Mouse (Mus musculus) neural tube, embryonic 14.5 days (tissue): Measurements from ENCODE around the gene Coro1c. TPM values are rescaled to one million over a fixed set of nuclear protein-coding genes. Genes with fewer than 3 reads are reported as not detected.

Experiments used
- ATAC-seq: fragments of 200-750 bp; cut with Nextera tagmentation; 2 replicates; pipeline ENCODE4 v1.8.0; 2017; ENCODE audit warnings: low read depth, mild to moderate bottlenecking, moderate TSS enrichment, moderate library complexity
- H3K27ac ChIP-seq: fragments of 300-500 bp; sonication (generic); 2 replicates; pipeline ENCODE4 v1.5.1; 2014; ENCODE audit warnings: low read depth, mild to moderate bottlenecking, control low read depth, low read length, moderate library complexity, mixed read lengths
- H3K27me3 ChIP-seq: fragments of 300-500 bp; sonication (generic); 2 replicates; pipeline ENCODE4 v1.6.1; 2014; ENCODE audit warnings: low read length; ENCODE audit not compliant: control insufficient read depth, insufficient read depth
- H3K36me3 ChIP-seq: fragments of 300-500 bp; sonication (generic); 2 replicates; pipeline ENCODE4 v1.6.1; 2014; ENCODE audit warnings: low read length, mixed read lengths; ENCODE audit not compliant: control insufficient read depth, insufficient read depth
- H3K4me1 ChIP-seq: fragments of 300-500 bp; sonication (generic); 2 replicates; pipeline ENCODE4 v1.6.1; 2014; ENCODE audit warnings: low read length; ENCODE audit not compliant: control insufficient read depth, insufficient read depth
- H3K4me2 ChIP-seq: fragments of 300-500 bp; sonication (generic); 2 replicates; pipeline ENCODE4 v1.6.1; 2014; ENCODE audit warnings: mild to moderate bottlenecking, low read depth, low read length, control low read depth
- H3K4me3 ChIP-seq: fragments of 300-500 bp; sonication (generic); 2 replicates; pipeline ENCODE4 v1.5.1; 2014; ENCODE audit warnings: low read depth, low read length, control low read depth, mixed read lengths
- H3K9ac ChIP-seq: fragments of 300-500 bp; sonication (generic); replicated peaks from 2 replicates; pipeline ENCODE4 v1.6.1; 2014; ENCODE audit warnings: low read depth, mild to moderate bottlenecking, control low read depth, low read length, mixed read lengths
- H3K9me3 ChIP-seq: fragments of 300-500 bp; sonication (generic); 2 replicates; pipeline ENCODE4 v1.6.1; 2016; ENCODE audit warnings: low read length; ENCODE audit not compliant: control insufficient read depth
- WGBS: fragments of 180-500 bp; shearing (Covaris S2); extraction: QIAGEN DNeasy Blood & Tissue Kit; methylation state at CpG from one replicate; pipeline ENCODE4 v1.1.7; 2014; 5-methylcytosine and 5-hydroxymethylcytosine counted together
- polyA plus RNA-seq: library from polyadenylated mRNA; unstranded; fragments of >200 nt; fragmentation: Nextera tagmentation; extraction: Ambion mirVana; gene quantifications from 2 replicates; pipeline ENCODE4 v1.2.1, GENCODE M21; 2014

Gene Coro1c
- polyA plus RNA-seq, 1 experiment from 2014 or later: 148 TPM

DNA sequence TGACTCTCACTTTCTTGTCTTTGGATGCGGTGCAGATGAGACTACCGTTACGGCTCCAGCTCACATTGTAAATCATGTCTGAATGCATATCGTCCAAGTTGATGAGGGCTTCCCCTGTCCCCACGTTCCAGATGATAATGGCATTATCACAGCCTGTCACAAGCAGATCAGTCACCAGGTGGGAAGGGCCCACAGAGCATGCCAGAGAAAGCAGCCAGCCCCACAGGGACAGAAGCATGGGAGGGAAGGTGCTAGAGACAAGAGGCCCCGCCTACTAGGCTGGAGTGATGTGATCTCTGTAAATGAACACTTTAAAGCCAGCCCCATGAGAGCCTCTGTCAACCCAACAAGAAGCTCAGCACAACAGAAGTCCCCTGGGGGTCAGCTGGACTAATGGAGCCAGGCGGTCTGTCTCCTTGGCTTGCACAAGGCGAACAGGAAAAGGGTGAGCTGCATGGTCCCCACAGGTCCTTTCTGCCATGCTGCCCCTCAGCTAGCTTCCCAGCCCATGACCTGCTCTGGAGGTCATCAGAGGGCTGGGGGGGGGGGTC lies 57.8 kb downstream of the Coro1c start:
- Histone ChIP-seq H3K27ac (no peak overlapping the region), H3K4me1 (peaks cover 8% of the 10 kb centered on the region; the same call in 1 of the 2 replicates), H3K4me2 (no peak overlapping the region), H3K36me3 (peaks cover 45% of the 10 kb centered on the region), H3K27me3 (no peaks in the 10 kb centered on the region), H3K9ac (no peak overlapping the region), H3K9me3 (no peaks in the 10 kb centered on the region), H3K4me3 (no peak overlapping the region)
- ATAC-seq: no peak
- WGBS: 66% methylated on average over 8 of the region's 8 CpGs

DNA sequence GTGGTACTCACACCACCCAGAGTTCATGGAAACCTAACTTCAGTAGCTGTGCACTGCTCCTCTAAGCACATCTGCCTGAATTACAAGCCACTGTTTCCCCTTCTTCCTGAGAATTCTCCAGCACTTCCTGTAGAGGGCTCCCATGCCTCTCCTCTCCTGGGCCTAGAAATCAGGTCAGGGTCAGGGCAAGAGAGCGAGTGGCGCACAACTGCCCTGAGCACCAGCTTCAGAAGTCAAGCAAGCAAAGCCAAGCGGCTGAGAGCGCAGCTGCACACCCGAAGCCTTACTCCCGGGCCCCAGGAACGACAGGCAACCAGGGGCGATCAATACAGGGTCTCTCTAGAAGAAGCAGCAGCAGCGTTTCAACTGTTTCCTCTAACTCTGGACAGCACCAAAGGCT lies 60.9 kb downstream of the Coro1c start:
- Histone ChIP-seq H3K4me2 (no peak overlapping the region), H3K27ac (no peak overlapping the region), H3K4me1 (no peaks in the 10 kb centered on the region), H3K36me3 (peaks cover 69% of the 10 kb centered on the region), H3K27me3 (no peaks in the 10 kb centered on the region), H3K9ac (no peak overlapping the region), H3K4me3 (no peak overlapping the region), H3K9me3 (no peaks in the 10 kb centered on the region)
- WGBS: 90% methylated on average over 9 of the region's 9 CpGs
- no peak for ATAC-seq

GRCm38 (mm10) chr5:113846656-113847055 lies 61.9 kb downstream of the Coro1c start:
- no peak for ATAC-seq
- no peak overlapping the region for H3K9ac ChIP-seq
- H3K27ac ChIP-seq: no peak overlapping the region
- no peak overlapping the region for H3K4me2 ChIP-seq
- peaks cover 73% of the 10 kb centered on the region for H3K36me3 ChIP-seq
- H3K4me1 ChIP-seq: no peaks in the 10 kb centered on the region
- H3K4me3 ChIP-seq: no peak overlapping the region
- no peaks in the 10 kb centered on the region for H3K27me3 ChIP-seq
- WGBS: 96% methylated on average over 8 of the region's 8 CpGs
- no peaks in the 10 kb centered on the region for H3K9me3 ChIP-seq

DNA sequence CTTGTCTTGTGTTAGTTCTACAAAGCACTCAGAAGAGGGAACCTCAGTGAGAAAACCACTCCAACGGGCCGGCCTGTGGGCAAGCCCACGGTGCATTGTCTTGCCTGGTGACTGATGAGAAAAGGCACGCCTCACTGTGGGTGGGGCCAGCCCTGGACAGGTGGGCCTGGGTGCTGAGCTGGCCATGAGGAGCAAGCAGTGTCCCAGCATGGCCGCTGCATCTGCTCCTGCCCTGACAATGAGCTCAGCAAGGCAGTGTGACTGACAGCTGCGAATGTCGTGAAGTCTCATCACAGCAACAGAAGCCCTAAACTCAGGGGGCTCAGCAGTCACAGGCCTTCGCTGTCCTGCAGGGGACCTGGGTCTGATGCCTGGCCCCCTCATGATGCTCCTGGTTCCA lies 62.9 kb downstream of the Coro1c start:
- no peak overlapping the region for H3K27ac ChIP-seq
- no peaks in the 10 kb centered on the region for H3K4me1 ChIP-seq
- no peaks in the 10 kb centered on the region for H3K27me3 ChIP-seq
- ATAC-seq: no peak
- H3K9me3 ChIP-seq: no peaks in the 10 kb centered on the region
- peaks cover 65% of the 10 kb centered on the region for H3K36me3 ChIP-seq
- no peak overlapping the region for H3K4me3 ChIP-seq
- WGBS: 84% methylated on average over 8 of the region's 8 CpGs
- H3K4me2 ChIP-seq: no peak overlapping the region
- H3K9ac ChIP-seq: no peak overlapping the region

- Histone ChIP-seq H3K27ac (no peak overlapping the region), H3K36me3 (peaks cover 61% of the 10 kb centered on the region)
- WGBS: 76% methylated on average over 7 of the region's 7 CpGs
Measured at GRCm38 (mm10) chr5:113844721-113845120, 63.8 kb downstream of the Coro1c start.

DNA sequence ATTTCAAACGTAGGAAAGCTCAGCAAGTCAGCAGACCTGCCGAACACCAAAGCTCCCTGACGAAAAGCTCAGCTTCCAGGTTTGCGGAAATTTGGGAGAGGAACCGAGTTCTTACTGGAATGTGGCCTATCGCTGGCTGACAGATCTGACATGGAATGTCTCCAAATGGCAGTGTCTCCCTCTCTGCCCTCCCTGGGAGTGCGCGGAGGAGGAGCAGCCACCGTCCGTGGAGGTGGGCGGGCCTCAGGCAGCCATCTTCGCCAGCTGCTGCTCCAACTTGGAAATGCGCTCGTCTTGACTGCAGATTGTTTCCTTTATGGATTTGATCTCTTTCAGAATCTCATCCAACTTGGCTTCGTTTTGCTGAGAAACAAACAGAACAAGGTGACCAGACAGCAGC lies 64.5 kb downstream of the Coro1c start:
- Histone ChIP-seq H3K9ac (no peak overlapping the region), H3K27me3 (no peaks in the 10 kb centered on the region), H3K4me2 (no peak overlapping the region), H3K9me3 (no peaks in the 10 kb centered on the region), H3K4me3 (no peak overlapping the region), H3K4me1 (no peaks in the 10 kb centered on the region), H3K27ac (no peak overlapping the region), H3K36me3 (peaks cover 55% of the 10 kb centered on the region)
- 89% methylated on average over 15 of the region's 15 CpGs for WGBS
- no peak for ATAC-seq

More at GRCm38 (mm10) chr5:113844721-113845120, 63.8 kb downstream of the Coro1c start:
- ATAC-seq: no peak
- no peak overlapping the region for H3K4me2 ChIP-seq
- no peaks in the 10 kb centered on the region for H3K27me3 ChIP-seq
- no peaks in the 10 kb centered on the region for H3K9me3 ChIP-seq
- H3K9ac ChIP-seq: no peak overlapping the region
- no peaks in the 10 kb centered on the region for H3K4me1 ChIP-seq
- H3K4me3 ChIP-seq: no peak overlapping the region

DNA sequence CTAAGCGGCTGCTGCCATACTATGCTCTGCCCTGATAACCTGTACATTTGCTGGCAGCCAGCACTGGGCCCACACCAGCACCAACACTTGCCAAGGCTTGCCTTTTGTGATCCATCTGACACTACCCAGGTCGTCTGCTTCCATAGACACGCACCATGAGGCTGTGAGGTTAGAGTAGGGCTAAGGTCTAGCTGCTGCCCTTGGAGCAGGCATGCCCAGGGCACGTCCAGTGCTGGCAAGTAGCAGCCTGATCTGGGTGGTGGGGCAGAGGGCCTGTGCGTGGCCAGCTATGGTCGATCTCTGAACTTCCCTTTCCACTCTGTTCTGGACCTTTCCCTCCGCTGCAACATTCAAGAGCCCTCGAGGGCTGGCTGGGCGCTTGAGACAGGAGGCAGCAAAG lies 65.7 kb downstream of the Coro1c start:
- H3K4me1 ChIP-seq: no peaks in the 10 kb centered on the region
- ATAC-seq: no peak
- no peak overlapping the region for H3K9ac ChIP-seq
- no peak overlapping the region for H3K4me2 ChIP-seq
- H3K9me3 ChIP-seq: no peaks in the 10 kb centered on the region
- peaks cover 52% of the 10 kb centered on the region for H3K36me3 ChIP-seq
- no peak overlapping the region for H3K4me3 ChIP-seq
- no peak overlapping the region for H3K27ac ChIP-seq
- no peaks in the 10 kb centered on the region for H3K27me3 ChIP-seq
- WGBS: 94% methylated on average over 9 of the region's 9 CpGs

- Histone ChIP-seq H3K27me3 (no peaks in the 10 kb centered on the region), H3K9me3 (no peaks in the 10 kb centered on the region), H3K27ac (no peak overlapping the region), H3K4me1 (no peaks in the 10 kb centered on the region), H3K36me3 (peaks cover 47% of the 10 kb centered on the region), H3K4me2 (no peak overlapping the region), H3K9ac (no peak overlapping the region), H3K4me3 (no peak overlapping the region)
- 90% methylated on average over 9 of the region's 9 CpGs for WGBS
- no peak for ATAC-seq
Measured at GRCm38 (mm10) chr5:113842244-113842643, 66.3 kb downstream of the Coro1c start.

GRCm38 (mm10) chr5:113841243-113842225 lies 67.0 kb downstream of the Coro1c start:
- no peak overlapping the region for H3K4me2 ChIP-seq
- WGBS: 82% methylated on average over 23 of the region's 23 CpGs

More at GRCm38 (mm10) chr5:113841243-113842225, 67.0 kb downstream of the Coro1c start:
- no peak for ATAC-seq
- H3K4me3 ChIP-seq: no peak overlapping the region
- H3K36me3 ChIP-seq: peaks cover 41% of the 10 kb centered on the region
- H3K9me3 ChIP-seq: no peaks in the 10 kb centered on the region
- no peaks in the 10 kb centered on the region for H3K27me3 ChIP-seq
- H3K4me1 ChIP-seq: no peaks in the 10 kb centered on the region
- H3K27ac ChIP-seq: no peak overlapping the region
- no peak overlapping the region for H3K9ac ChIP-seq
